Mouse (Mus musculus) liver, embryonic 12.5 days (tissue): ENCODE data around the gene Pnliprp2. TPM values are rescaled to one million over a fixed set of nuclear protein-coding genes. Genes with fewer than 3 reads are reported as not detected.

Experiments used
- ATAC-seq: fragments of 200-750 bp; cut with Nextera tagmentation; 2 replicates; pipeline ENCODE4 v1.8.0; 2017; ENCODE audit warnings: moderate number of reproducible peaks, mild to moderate bottlenecking, moderate library complexity
- H3K27ac ChIP-seq: fragments of 300-500 bp; sonication (generic); 2 replicates; pipeline ENCODE4 v1.5.1; 2016; ENCODE audit warnings: mild to moderate bottlenecking
- H3K27me3 ChIP-seq: fragments of 300-500 bp; sonication (generic); replicated peaks from 2 replicates; pipeline ENCODE4 v1.6.1; 2016; ENCODE audit warnings: mild to moderate bottlenecking, moderate library complexity
- H3K36me3 ChIP-seq: fragments of 300-500 bp; sonication (generic); 2 replicates; pipeline ENCODE4 v1.6.1; 2016; ENCODE audit warnings: mild to moderate bottlenecking, moderate library complexity
- H3K4me1 ChIP-seq: fragments of 300-500 bp; sonication (generic); 2 replicates; pipeline ENCODE4 v1.6.1; 2016
- H3K4me2 ChIP-seq: fragments of 300-500 bp; sonication (generic); 2 replicates; pipeline ENCODE4 v1.6.1; 2016; ENCODE audit warnings: mild to moderate bottlenecking, moderate library complexity
- H3K4me3 ChIP-seq: fragments of 300-500 bp; sonication (generic); 2 replicates; pipeline ENCODE4 v1.5.1; 2016; ENCODE audit warnings: mild to moderate bottlenecking, moderate library complexity
- H3K9ac ChIP-seq: fragments of 300-500 bp; sonication (generic); 2 replicates; pipeline ENCODE4 v1.6.1; 2016; ENCODE audit warnings: mild to moderate bottlenecking, moderate library complexity
- H3K9me3 ChIP-seq: fragments of 300-500 bp; sonication (generic); replicated peaks from 2 replicates; pipeline ENCODE4 v1.6.1; 2016; ENCODE audit warnings: mild to moderate bottlenecking, moderate library complexity
- WGBS: fragments of 180-500 bp; shearing (Covaris S2); methylation state at CpG from one replicate; pipeline ENCODE4 v1.1.7; 2016; ENCODE audit not compliant: insufficient replicate concordance; 5-methylcytosine and 5-hydroxymethylcytosine counted together
- polyA plus RNA-seq: library from polyadenylated mRNA; unstranded; fragments of >200 nt; fragmentation: Nextera tagmentation; extraction: Ambion mirVana; gene quantifications from 2 replicates; pipeline ENCODE4 v1.2.1, GENCODE M21; 2016

The Pnliprp2 gene
- polyA plus RNA-seq, 1 experiment from 2014 or later: 7.5 TPM

DNA sequence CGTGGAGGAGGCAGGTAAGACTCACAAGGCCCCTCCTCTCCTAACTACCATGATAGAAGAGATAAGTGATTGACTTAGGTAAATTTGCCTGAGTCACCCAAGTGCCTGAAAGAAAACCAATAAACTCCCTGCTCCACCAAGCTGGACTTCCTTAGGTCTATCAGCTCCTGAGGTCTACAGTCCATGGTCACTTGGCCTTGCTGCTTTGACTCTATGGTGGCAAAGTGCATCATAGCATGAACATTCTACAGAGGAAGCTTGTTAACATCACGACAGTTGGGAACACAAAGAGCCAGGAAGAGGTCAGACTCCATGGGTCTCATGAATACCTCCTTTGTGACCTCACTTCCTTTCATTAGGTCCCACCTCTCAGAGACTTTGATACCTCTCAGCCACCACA, 8.0 kb upstream of the Pnliprp2 start:
- H3K36me3 ChIP-seq: no peaks in the 10 kb centered on the region
- H3K9ac ChIP-seq: no peak overlapping the region
- 42% methylated on average over 2 of the region's 2 CpGs for WGBS

DNA sequence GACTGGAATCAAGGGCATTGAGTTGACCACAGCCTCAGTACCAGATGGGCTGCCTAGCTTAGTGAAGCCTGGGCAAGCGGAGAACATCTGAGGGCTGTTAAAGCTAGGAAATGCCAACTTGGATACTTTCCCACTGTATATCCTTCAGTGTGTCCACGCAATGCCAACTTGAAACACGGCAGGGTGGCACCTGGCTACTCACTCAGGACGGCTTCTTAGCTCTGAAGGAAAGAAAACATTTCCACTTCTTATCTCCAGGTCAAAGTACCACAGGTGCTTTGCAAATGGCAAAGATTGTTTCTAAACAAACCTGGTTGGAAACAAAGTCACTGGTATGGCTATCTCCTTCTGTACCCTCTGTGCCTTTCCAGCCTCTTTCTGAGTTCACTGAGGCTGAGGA, 648 bp upstream of the Pnliprp2 start:
- no peak for ATAC-seq

More for the DNA sequence above, 8.0 kb upstream of the Pnliprp2 start:
- no peak overlapping the region for H3K4me3 ChIP-seq
- H3K4me1 ChIP-seq: no peaks in the 10 kb centered on the region
- H3K9me3 ChIP-seq: no peaks in the 10 kb centered on the region
- ATAC-seq: no peak
- no peak overlapping the region for H3K27ac ChIP-seq
- H3K27me3 ChIP-seq: no peaks in the 10 kb centered on the region
- H3K4me2 ChIP-seq: no peak overlapping the region

DNA sequence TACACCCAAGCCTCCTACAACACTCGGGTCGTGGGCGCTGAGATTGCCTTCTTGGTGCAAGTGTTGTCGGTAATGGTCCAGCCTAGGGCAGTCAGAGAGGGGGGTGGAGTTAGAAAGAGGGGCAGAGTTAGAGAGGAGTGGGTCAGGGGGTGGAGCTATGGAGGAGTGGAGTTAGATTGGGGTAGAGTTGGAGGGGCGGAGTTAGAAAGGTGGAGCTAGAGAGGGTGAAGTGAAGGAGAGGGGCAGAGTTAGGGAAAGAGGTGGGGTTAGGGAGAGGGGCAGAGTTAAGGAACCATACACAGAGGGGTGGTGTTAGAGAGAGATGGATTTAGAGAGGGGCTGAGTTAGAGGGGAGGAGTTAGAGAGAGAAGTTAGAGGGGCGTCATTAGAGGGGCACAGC, 2.8 kb downstream of the Pnliprp2 start:
- 16% methylated on average over 6 of the region's 6 CpGs for WGBS
- H3K4me2 ChIP-seq: no peak overlapping the region

More for the DNA sequence above, 648 bp upstream of the Pnliprp2 start:
- 0 out of 2 replicates have a peak, but pooled peaks cover 5% of the 10 kb centered on the region for H3K9me3 ChIP-seq
- WGBS: 67% methylated on average over 4 of the region's 4 CpGs
- H3K4me3 ChIP-seq: no peak overlapping the region
- H3K36me3 ChIP-seq: no peaks in the 10 kb centered on the region
- no peak overlapping the region for H3K4me2 ChIP-seq
- H3K27ac ChIP-seq: no peak overlapping the region
- H3K9ac ChIP-seq: no peak overlapping the region
- no peaks in the 10 kb centered on the region for H3K4me1 ChIP-seq
- no peaks in the 10 kb centered on the region for H3K27me3 ChIP-seq

DNA sequence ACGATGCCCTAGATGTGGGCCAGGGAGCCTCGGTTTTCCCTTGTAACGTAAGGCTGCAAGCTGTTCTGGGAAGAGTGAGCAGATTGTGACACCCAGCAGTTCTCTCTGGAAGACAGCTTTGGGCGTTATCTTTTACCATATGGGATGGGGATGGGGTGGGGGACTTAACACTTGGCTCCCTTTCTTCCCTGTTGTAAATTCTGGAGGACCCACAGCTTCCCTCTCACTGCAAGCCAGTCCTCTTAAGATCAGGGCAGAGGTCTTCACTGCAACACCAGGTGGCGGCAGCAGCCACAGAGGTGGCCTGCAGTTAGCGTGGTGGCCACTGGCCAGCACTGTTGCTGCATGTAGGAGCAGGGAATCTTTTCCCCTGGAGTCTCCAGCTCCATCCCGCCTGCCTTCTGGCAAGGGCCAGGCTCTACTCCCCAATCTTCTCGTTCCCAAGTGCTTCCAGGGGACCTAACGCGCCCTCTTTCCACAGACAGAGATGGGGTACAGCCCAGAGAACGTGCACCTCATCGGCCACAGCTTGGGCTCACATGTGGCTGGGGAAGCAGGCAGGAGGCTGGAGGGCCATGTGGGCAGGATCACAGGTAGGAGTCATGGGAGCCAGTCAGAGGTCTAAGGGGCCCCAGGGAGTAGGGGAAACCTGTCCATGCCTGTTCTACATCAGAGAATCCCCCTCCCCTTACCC, 3.5 kb downstream of the Pnliprp2 start:
- ATAC-seq: peak; percentile 51; the same call in 1 of the 2 replicates
- Histone ChIP-seq H3K27ac (no peak overlapping the region), H3K4me1 (no peaks in the 10 kb centered on the region), H3K9ac (no peak overlapping the region), H3K9me3 (no peaks in the 10 kb centered on the region), H3K4me3 (no peak overlapping the region), H3K27me3 (no peaks in the 10 kb centered on the region), H3K36me3 (no peaks in the 10 kb centered on the region), H3K4me2 (no peak overlapping the region)
- 14% methylated on average over 12 of the region's 12 CpGs for WGBS

More for the DNA sequence above, 2.8 kb downstream of the Pnliprp2 start:
- no peak overlapping the region for H3K9ac ChIP-seq
- no peaks in the 10 kb centered on the region for H3K27me3 ChIP-seq
- no peaks in the 10 kb centered on the region for H3K36me3 ChIP-seq
- no peaks in the 10 kb centered on the region for H3K9me3 ChIP-seq
- H3K27ac ChIP-seq: no peak overlapping the region
- H3K4me3 ChIP-seq: no peak overlapping the region
- H3K4me1 ChIP-seq: no peaks in the 10 kb centered on the region
- ATAC-seq: 0 out of 2 replicates have a peak, but pooled peaks have one; percentile 10

DNA sequence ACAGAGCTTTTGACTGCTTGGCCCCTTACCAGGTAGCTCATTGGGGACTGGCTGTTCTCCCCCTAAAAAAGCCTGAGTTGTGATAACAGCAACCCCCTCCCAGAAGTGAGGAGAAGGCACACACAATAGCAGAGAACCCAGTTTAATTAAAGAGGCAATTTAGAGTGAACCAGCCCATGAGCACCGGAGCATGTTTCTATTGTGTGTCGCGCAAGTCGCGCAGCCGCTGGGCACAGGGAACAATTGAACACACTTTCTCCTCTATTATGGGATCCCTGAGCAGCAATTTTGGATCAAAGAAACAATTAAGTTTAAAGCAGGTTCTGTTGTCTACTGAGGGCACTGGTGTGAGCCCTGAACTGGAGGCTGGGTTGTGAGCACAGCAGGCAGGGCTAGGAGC, 7.8 kb downstream of the Pnliprp2 start:
- no peak overlapping the region for H3K4me2 ChIP-seq
- no peaks in the 10 kb centered on the region for H3K36me3 ChIP-seq
- ATAC-seq: no peak
- H3K27me3 ChIP-seq: no peaks in the 10 kb centered on the region
- no peak overlapping the region for H3K9ac ChIP-seq
- H3K9me3 ChIP-seq: no peaks in the 10 kb centered on the region
- H3K27ac ChIP-seq: no peak overlapping the region
- 91% methylated on average over 6 of the region's 6 CpGs for WGBS
- H3K4me1 ChIP-seq: no peaks in the 10 kb centered on the region
- no peak overlapping the region for H3K4me3 ChIP-seq

DNA sequence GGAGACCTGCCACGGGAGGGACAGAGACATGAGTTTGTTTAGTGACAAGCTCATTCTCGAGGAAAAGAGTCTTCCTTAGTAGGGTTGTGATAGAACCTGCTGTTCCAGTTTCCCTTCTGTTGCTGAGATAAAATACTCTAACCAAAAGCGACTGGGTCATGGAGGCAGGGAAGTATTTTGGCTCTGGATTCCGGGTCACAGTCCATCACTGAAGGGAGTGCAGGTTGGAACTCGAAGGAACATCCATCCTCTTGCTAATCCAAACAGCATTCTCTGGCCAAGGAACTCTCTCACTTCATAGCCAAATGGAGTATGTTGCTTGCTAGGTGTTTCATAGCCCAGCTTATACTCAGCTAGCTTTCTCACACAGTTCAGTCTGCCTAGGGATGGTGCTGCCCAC, 16.9 kb downstream of the Pnliprp2 start:
- H3K4me2 ChIP-seq: no peak overlapping the region
- no peaks in the 10 kb centered on the region for H3K9me3 ChIP-seq
- H3K4me1 ChIP-seq: no peaks in the 10 kb centered on the region
- H3K4me3 ChIP-seq: no peak overlapping the region
- no peak overlapping the region for H3K9ac ChIP-seq
- no peak overlapping the region for H3K27ac ChIP-seq
- H3K27me3 ChIP-seq: no peaks in the 10 kb centered on the region
- no peaks in the 10 kb centered on the region for H3K36me3 ChIP-seq
- ATAC-seq: no peak
- 49% methylated on average over 5 of the region's 5 CpGs for WGBS

DNA sequence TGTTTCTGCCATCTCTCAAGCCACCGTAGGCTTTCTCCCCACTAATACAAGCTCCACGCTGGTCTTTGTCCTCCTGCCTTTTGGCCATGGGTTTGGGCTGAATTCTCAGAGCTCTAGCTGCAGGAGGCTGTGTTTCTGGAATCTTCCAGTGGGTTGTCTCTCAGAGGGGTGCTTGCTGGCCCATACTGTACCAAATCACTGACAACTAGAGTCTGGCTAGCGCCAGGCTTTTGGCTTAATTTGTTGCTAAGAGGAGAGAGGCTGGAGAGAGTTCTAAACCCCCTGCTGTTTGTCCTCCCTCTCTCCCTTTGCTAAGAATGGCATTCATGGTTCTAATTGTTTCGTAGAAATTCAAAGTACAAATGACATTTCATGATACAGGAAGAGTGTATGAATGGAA, 22.0 kb downstream of the Pnliprp2 start:
- no peaks in the 10 kb centered on the region for H3K9me3 ChIP-seq
- H3K4me1 ChIP-seq: no peaks in the 10 kb centered on the region
- WGBS: 61% methylated on average over 4 of the region's 4 CpGs
- H3K27ac ChIP-seq: no peak overlapping the region
- no peaks in the 10 kb centered on the region for H3K27me3 ChIP-seq
- H3K36me3 ChIP-seq: no peaks in the 10 kb centered on the region
- no peak overlapping the region for H3K9ac ChIP-seq
- ATAC-seq: no peak
- no peak overlapping the region for H3K4me3 ChIP-seq
- no peak overlapping the region for H3K4me2 ChIP-seq

DNA sequence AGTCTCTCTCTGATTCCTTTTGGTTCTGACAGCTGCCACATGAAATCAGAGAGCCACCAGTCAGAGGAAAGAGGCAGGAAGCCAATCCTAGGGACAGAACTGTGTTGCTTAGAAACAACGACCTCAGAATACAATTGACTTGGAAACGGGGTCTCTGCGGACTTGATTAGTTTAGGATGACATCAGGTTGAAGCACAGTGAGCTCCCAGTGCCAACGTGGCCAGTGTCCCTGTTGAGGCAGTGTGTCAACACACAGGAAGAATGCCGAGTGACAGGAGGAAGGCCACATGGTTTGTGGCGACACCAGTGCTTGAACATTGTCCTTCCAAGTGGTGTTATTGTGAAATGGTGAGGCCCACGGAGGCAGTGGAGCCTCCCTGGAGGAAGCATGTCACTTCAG, 24.4 kb downstream of the Pnliprp2 start:
- WGBS: 25% methylated on average over 7 of the region's 7 CpGs
- ATAC-seq: no peak
- H3K36me3 ChIP-seq: no peaks in the 10 kb centered on the region

DNA sequence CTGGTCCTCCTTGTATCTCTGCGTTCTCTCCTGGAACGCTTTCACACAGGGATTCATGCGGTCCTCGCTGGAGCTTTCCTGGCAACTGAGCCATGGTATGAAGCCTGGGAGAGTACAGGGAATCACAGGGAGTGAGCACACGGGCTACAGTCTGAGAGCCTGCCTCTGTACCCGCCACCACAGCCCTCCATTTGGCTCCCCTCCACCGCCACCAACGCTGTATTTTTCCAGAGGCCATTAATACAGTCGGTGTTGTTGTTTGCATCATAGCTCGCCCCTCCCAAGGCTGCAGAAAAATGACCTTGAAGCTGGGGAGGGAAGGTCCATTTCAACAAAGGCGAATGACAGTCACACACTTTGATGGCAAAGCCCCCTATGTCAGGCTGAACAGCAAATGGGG, 29.7 kb downstream of the Pnliprp2 start:
- Histone ChIP-seq H3K27ac (no peak overlapping the region), H3K4me3 (no peak overlapping the region), H3K4me2 (no peak overlapping the region), H3K27me3 (no peaks in the 10 kb centered on the region), H3K4me1 (no peaks in the 10 kb centered on the region), H3K9ac (no peak overlapping the region), H3K9me3 (no peaks in the 10 kb centered on the region), H3K36me3 (no peaks in the 10 kb centered on the region)
- 62% methylated on average over 11 of the region's 11 CpGs for WGBS
- no peak for ATAC-seq

More for the DNA sequence above, 24.4 kb downstream of the Pnliprp2 start:
- H3K4me2 ChIP-seq: no peak overlapping the region
- H3K9me3 ChIP-seq: no peaks in the 10 kb centered on the region
- H3K9ac ChIP-seq: no peak overlapping the region
- H3K4me1 ChIP-seq: no peaks in the 10 kb centered on the region
- no peak overlapping the region for H3K27ac ChIP-seq
- no peaks in the 10 kb centered on the region for H3K27me3 ChIP-seq
- H3K4me3 ChIP-seq: no peak overlapping the region

DNA sequence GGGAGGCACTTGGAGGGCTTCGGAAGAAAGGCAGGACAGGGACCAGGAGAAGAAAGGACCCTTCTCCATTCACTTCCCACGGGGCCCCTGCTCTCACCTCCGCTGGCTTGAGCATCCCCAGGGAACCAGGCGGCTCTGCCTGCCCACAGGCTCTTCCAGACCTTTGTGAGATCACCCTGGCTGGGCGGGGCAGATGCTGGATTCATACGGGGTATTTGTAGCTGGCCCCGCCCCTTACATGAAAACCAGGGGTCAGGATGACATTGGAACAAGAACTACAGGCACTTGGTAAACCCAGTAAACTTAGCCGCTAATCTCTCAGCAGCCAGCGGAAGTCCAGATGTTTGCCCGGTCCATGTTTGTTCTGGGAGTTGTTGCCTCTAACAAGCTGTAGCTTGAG, 34.8 kb downstream of the Pnliprp2 start, which contains the start of gene 1700019N19Rik:
TSS of gene 1700019N19Rik (minus strand) at position 178 of the 400 bp plus-strand sequence.
- no peak for ATAC-seq
- Histone ChIP-seq H3K27ac (no peak within 1 kb of the TSS), H3K9me3 (no peaks in the 10 kb centered on the region), H3K9ac (no peak within 1 kb of the TSS), H3K4me2 (no peak within 1 kb of the TSS), H3K36me3 (no peaks in the 10 kb centered on the region), H3K4me3 (no peak within 1 kb of the TSS), H3K27me3 (no peaks in the 10 kb centered on the region), H3K4me1 (no peaks in the 10 kb centered on the region)
- 42% methylated on average over 10 of the region's 10 CpGs for WGBS

DNA sequence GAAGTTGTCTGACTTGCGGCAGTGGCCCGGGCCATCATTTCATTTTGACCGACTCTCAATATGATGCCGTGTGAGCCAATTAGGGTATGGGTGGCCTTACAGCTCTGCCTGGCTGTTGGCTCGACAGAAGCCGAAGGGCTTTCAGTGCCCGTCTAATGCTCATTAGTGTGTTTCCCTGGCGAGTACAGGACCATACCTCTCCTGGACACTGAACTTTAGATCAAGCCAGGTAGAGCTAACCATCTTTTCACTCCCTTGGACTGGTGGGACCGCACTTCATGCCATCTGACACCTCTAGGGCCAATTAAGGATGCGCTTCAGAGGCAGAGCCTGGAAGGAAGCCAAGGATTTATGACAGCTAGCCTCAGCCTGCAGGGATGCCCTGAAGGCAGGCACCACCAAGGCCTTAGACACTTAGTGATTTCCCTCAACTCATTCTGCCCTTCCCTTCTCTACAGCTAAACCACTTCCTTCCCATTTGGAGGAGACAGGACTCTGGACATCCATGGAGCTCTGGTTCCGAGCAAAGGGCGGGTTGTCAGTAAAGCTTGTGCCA, 35.7 kb downstream of the Pnliprp2 start:
- no peak overlapping the region for H3K4me3 ChIP-seq
- 71% methylated on average over 12 of the region's 12 CpGs for WGBS
- H3K27me3 ChIP-seq: no peaks in the 10 kb centered on the region
- H3K9ac ChIP-seq: no peak overlapping the region
- no peaks in the 10 kb centered on the region for H3K4me1 ChIP-seq
- H3K9me3 ChIP-seq: no peaks in the 10 kb centered on the region
- H3K27ac ChIP-seq: no peak overlapping the region
- no peak for ATAC-seq
- no peak overlapping the region for H3K4me2 ChIP-seq
- H3K36me3 ChIP-seq: no peaks in the 10 kb centered on the region

DNA sequence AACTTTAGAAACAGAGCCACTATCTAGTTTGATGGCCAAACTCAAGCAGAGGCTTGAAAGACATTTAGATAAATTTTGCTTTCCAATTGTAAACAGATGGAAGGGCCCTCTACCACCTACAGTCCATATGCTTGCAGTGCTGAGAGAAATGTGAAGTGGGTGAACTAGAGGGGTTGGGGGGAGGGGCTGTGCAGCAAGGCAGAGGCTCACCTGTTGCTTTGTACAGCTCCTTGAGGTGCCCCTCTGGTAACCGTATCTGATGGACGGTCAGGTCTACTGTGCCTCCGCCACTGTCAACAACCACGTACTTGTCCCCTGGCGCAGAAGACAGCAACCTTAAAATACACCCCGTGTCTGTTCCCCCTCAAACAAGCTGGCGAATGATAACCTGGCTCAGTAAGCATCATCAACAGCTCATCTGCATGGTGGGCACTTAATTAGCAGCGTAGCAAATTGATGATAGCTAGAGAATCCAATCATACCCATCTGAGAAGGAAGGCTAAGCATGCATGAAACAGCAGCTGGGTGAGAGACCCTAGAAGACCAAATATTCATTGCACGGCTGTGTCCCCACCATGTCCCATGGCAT, 45.8 kb downstream of the Pnliprp2 start:
- Histone ChIP-seq H3K27me3 (no peaks in the 10 kb centered on the region), H3K4me1 (no peaks in the 10 kb centered on the region), H3K4me3 (no peak overlapping the region), H3K9me3 (no peaks in the 10 kb centered on the region), H3K9ac (no peak overlapping the region), H3K4me2 (no peak overlapping the region), H3K27ac (no peak overlapping the region), H3K36me3 (no peaks in the 10 kb centered on the region)
- WGBS: 71% methylated on average over 9 of the region's 9 CpGs
- ATAC-seq: no peak
